Mouse (Mus musculus) neural tube, embryonic 12.5 days (tissue): ENCODE results near the gene Nanp. TPM values are rescaled to one million over a fixed set of nuclear protein-coding genes. Genes with fewer than 3 reads are reported as not detected.

Experiments
- ATAC-seq: fragments of 200-750 bp; cut with Nextera tagmentation; 2 replicates; pipeline ENCODE4 v1.8.0; 2017; ENCODE audit warnings: low read depth, mild to moderate bottlenecking, moderate TSS enrichment, moderate library complexity; ENCODE audit not compliant: low FRiP score
- H3K27ac ChIP-seq: fragments of 300-500 bp; sonication (generic); 2 replicates; pipeline ENCODE4 v1.5.1; 2016
- H3K27me3 ChIP-seq: fragments of 300-500 bp; sonication (generic); replicated peaks from 2 replicates; pipeline ENCODE4 v1.6.1; 2016; ENCODE audit warnings: mild to moderate bottlenecking
- H3K36me3 ChIP-seq: fragments of 300-500 bp; sonication (generic); 2 replicates; pipeline ENCODE4 v1.6.1; 2016; ENCODE audit warnings: mild to moderate bottlenecking
- H3K4me1 ChIP-seq: fragments of 300-500 bp; sonication (generic); 2 replicates; pipeline ENCODE4 v1.6.1; 2016
- H3K4me2 ChIP-seq: fragments of 300-500 bp; sonication (generic); replicated peaks from 2 replicates; pipeline ENCODE4 v1.6.1; 2016; ENCODE audit warnings: mild to moderate bottlenecking
- H3K4me3 ChIP-seq: fragments of 300-500 bp; sonication (generic); 2 replicates; pipeline ENCODE4 v1.5.1; 2016
- H3K9ac ChIP-seq: fragments of 300-500 bp; sonication (generic); 2 replicates; pipeline ENCODE4 v1.6.1; 2016; ENCODE audit warnings: mild to moderate bottlenecking
- H3K9me3 ChIP-seq: fragments of 300-500 bp; sonication (generic); 2 replicates; pipeline ENCODE4 v1.6.1; 2016; ENCODE audit warnings: mild to moderate bottlenecking
- WGBS: fragments of 180-500 bp; shearing (Covaris S2); methylation state at CpG from one replicate; pipeline ENCODE4 v1.1.7; 2016; 5-methylcytosine and 5-hydroxymethylcytosine counted together
- polyA plus RNA-seq: library from polyadenylated mRNA; unstranded; fragments of >200 nt; fragmentation: Nextera tagmentation; extraction: Ambion mirVana; gene quantifications from 2 replicates; pipeline ENCODE4 v1.2.1, GENCODE M21; 2016

The Nanp gene
- polyA plus RNA-seq, 1 experiment from 2014 or later: 39.9 TPM

DNA sequence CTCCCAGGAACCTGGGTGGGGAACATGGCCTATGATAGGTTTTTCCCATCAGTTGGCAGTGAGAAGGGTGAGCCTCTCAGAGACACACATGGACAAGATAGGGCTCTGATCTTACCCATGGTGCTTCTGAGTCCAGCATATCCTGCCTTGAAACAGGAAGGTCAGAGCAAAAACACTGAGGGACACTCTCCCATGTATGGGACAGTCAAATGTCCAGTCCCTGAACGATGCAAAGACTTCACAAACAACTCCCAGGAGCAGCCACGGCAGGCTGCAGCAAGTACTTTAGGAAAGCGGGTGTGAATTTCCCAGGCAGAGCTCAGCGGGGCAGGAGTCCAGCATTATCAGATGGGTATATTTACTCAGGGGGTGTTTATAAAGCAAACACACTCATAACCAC, 43.9 kb downstream of the Nanp start:
- H3K27me3 ChIP-seq: no peaks in the 10 kb centered on the region
- H3K27ac ChIP-seq: no peak overlapping the region
- H3K36me3 ChIP-seq: no peaks in the 10 kb centered on the region
- no peak overlapping the region for H3K4me3 ChIP-seq
- H3K4me2 ChIP-seq: no peak overlapping the region
- H3K9me3 ChIP-seq: no peaks in the 10 kb centered on the region
- no peak for ATAC-seq
- no peak overlapping the region for H3K9ac ChIP-seq
- WGBS: 76% methylated on average over 4 of the region's 4 CpGs
- peaks cover 22% of the 10 kb centered on the region for H3K4me1 ChIP-seq

DNA sequence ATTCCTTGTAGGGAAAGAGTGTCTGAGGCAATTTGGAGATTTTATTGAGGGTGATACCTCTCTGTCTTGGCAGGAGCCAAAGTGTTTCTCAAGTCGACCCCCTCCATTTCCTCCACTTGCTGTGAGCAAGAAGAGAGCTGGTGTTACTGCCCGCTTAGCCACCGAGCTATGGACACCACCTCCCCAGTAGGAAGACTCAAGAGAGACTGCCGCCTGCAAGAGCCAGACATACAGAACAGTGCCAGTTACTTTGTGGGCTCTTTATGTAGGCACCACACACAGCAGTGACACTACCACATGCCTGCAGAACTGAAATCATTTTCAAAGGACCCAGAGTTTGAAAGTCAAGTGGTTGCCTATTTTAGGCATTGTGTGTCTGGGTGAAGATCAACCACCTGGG, 48.1 kb downstream of the Nanp start:
- H3K36me3 ChIP-seq: no peaks in the 10 kb centered on the region
- H3K9me3 ChIP-seq: no peaks in the 10 kb centered on the region
- no peaks in the 10 kb centered on the region for H3K4me1 ChIP-seq
- no peak overlapping the region for H3K4me3 ChIP-seq
- H3K9ac ChIP-seq: no peak overlapping the region
- no peak overlapping the region for H3K4me2 ChIP-seq
- WGBS: 80% methylated on average over 4 of the region's 4 CpGs
- no peaks in the 10 kb centered on the region for H3K27me3 ChIP-seq
- H3K27ac ChIP-seq: no peak overlapping the region
- ATAC-seq: no peak

GRCm38 (mm10) chr2:150990506-150990905, 48.7 kb downstream of the Nanp start:
- Histone ChIP-seq H3K9me3 (no peaks in the 10 kb centered on the region), H3K27me3 (no peaks in the 10 kb centered on the region), H3K36me3 (no peaks in the 10 kb centered on the region), H3K4me1 (no peaks in the 10 kb centered on the region), H3K9ac (no peak overlapping the region), H3K27ac (no peak overlapping the region), H3K4me3 (no peak overlapping the region), H3K4me2 (no peak overlapping the region)
- 94% methylated on average over 2 of the region's 2 CpGs for WGBS
- ATAC-seq: no peak

DNA sequence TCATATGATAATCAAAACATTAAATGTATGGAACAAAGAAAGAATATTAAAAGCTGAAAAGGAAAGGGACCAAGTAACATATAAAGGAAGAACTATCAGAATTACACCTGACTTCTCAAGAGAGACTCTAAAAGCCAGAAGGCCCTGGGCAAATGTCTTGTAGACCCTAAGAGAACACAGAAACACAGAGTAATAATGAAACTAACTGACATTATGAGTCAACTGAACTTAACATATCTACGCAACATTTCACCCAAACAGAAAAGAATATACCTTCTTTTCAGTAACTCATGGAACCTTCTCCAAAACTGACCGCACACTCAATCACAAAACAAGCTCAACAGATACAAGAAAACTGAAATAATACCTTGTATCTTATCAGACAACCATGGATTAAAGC, 53.8 kb downstream of the Nanp start:
- H3K27ac ChIP-seq: no peak overlapping the region
- H3K9ac ChIP-seq: no peak overlapping the region
- no peak overlapping the region for H3K4me3 ChIP-seq
- no peak for ATAC-seq
- H3K27me3 ChIP-seq: no peaks in the 10 kb centered on the region
- no peaks in the 10 kb centered on the region for H3K4me1 ChIP-seq
- no peak overlapping the region for H3K4me2 ChIP-seq
- H3K9me3 ChIP-seq: no peaks in the 10 kb centered on the region
- 98% methylated on average over 2 of the region's 2 CpGs for WGBS
- H3K36me3 ChIP-seq: no peaks in the 10 kb centered on the region

DNA sequence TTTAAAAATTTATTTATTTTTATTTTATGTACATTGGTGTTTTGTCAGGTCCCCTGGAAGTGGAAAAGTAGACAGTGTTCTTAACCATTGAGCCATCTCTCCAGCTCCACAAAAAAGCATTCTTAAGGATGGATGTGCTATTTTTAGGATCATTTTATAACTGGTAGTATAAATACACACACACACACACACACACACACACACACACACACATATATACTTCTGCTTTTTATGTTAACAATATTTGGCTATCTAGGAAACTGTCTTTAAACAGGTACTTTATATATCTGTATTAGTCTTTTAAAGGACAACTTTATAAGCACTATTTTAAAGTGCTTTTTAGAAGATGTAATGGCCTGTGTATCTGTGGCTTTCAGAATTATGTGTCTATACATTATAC, 57.1 kb downstream of the Nanp start:
- Histone ChIP-seq H3K27me3 (no peaks in the 10 kb centered on the region), H3K9me3 (no peaks in the 10 kb centered on the region), H3K36me3 (no peaks in the 10 kb centered on the region), H3K4me2 (no peak overlapping the region), H3K27ac (no peak overlapping the region), H3K4me1 (no peaks in the 10 kb centered on the region), H3K4me3 (no peak overlapping the region), H3K9ac (no peak overlapping the region)
- no peak for ATAC-seq

DNA sequence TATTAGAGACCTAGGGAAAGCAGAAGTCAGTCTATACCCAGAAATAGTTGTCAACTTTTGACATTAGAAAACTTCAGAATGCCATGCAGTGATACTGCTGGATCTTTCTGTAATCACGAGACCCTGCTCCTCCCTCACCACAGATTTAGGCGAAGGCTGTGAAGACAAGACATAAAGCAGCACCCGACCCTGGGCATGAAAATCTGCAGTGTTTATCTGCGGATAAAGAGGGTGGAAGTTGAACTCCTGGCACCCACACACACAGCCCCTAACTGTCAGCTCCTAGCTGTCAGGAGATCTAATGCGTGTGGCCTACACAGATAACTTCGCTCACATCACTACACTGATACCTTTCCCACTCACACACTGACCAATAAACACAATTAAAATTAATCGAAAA, 57.7 kb downstream of the Nanp start:
- ATAC-seq: no peak
- no peak overlapping the region for H3K4me3 ChIP-seq
- H3K4me1 ChIP-seq: no peaks in the 10 kb centered on the region
- H3K27me3 ChIP-seq: no peaks in the 10 kb centered on the region
- no peak overlapping the region for H3K4me2 ChIP-seq
- no peak overlapping the region for H3K27ac ChIP-seq
- no peak overlapping the region for H3K9ac ChIP-seq
- H3K9me3 ChIP-seq: no peaks in the 10 kb centered on the region
- H3K36me3 ChIP-seq: no peaks in the 10 kb centered on the region
- WGBS: 91% methylated on average over 7 of the region's 7 CpGs

- WGBS: 88% methylated on average over 14 of the region's 14 CpGs
- no peaks in the 10 kb centered on the region for H3K9me3 ChIP-seq
Measured at GRCm38 (mm10) chr2:150979861-150980620, 59.2 kb downstream of the Nanp start.

More at GRCm38 (mm10) chr2:150979861-150980620, 59.2 kb downstream of the Nanp start:
- Histone ChIP-seq H3K4me2 (no peak overlapping the region), H3K27ac (no peak overlapping the region), H3K4me1 (no peaks in the 10 kb centered on the region), H3K27me3 (no peaks in the 10 kb centered on the region), H3K4me3 (no peak overlapping the region), H3K9ac (no peak overlapping the region), H3K36me3 (peaks cover 10% of the 10 kb centered on the region)
- no peak for ATAC-seq

Other genes starting within 250 kb of the Nanp start
- gene Abhd12, start 134.7 kb downstream of the Nanp start, polyA plus RNA-seq: 76.5 and 77.8 TPM in 2 replicates
- gene Gins1, start 134.0 kb downstream of the Nanp start, polyA plus RNA-seq: 40.0 and 40.3 TPM in 2 replicates
- 13.3 and 13.6 TPM in 2 replicates for gene Ninl, start within 50 bp of the Nanp start, polyA plus RNA-seq
- not detected in 2 replicates for gene Gm14151, start 53.0 kb upstream of the Nanp start, polyA plus RNA-seq
- gene Gm14147, start 58.8 kb upstream of the Nanp start, polyA plus RNA-seq: not detected in 2 replicates